Mouse (Mus musculus): Measurements from ENCODE around the gene Stard13. TPM values are rescaled to one million over a fixed set of nuclear protein-coding genes. Genes with fewer than 3 reads are reported as not detected.

Gene Stard13
- polyA plus RNA-seq, 1 experiment, result 5.0 TPM

DNA sequence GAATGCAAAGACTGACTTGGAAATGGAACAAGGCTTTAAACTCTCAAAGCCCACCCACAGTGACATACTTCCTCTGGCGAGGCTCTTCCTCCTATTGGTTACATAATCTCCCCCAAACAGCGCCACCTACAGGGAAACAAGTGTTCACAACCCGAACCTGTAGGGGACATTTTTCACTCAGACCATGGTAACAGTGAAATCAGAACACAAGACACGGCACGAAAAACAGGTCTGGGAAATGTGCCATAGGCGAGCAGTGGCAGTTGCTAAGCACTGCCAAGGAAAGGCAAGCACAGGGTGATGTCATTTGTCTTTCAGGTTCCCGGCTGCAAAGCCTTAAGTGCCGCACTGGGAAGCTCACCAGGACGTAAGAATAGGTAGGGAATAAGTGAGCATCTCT lies 82.1 kb downstream of the Stard13 start:
- WGBS, result 79% methylated on average over 9 of the region's 9 CpGs
- no peak for DNase-seq (ENCODE audit: low read depth, low spot score)

DNA sequence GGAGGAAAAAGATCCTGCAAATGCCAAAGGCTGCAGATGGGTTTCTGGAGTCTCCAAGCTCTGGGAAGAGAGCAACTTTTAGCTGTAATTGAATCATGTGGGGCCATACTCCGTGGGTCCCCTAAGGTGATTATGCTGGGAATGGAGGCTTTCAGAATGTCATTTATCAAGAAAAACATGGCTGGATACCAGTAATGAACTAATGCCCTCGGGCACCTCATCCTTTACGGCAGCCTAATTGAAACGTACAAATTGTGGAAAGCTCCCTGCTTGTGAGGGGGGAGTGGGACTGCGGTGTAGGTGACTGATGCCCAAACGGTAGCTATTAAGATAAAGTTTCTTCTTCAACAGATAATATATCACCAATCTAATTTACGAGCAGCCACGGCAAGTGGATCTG lies 84.1 kb downstream of the Stard13 start:
- no peak for DNase-seq (ENCODE audit: low read depth, low spot score)
- 78% methylated on average over 8 of the region's 8 CpGs for WGBS

DNA sequence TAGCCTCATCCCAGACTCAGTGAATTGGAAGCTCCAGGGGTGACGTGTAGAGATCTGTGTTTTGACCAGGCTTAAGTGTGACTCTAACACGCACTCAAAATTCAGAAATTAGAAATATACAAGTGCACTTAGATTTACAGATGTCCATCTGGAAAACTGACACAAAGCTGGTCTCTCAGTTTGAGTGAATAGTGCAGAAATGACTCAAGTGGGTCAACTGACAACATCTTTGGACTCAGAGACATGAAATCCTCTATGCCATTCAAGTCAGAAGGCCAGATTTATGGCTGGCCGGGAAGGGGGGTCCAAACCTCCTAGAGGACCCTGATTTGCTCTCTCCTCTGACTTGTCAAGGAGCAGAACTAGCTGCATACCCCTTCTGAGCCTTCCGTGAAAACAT lies 85.6 kb downstream of the Stard13 start:
- DNase-seq (ENCODE audit: low read depth, low spot score), result no peak
- WGBS, result 82% methylated on average over 4 of the region's 4 CpGs

DNA sequence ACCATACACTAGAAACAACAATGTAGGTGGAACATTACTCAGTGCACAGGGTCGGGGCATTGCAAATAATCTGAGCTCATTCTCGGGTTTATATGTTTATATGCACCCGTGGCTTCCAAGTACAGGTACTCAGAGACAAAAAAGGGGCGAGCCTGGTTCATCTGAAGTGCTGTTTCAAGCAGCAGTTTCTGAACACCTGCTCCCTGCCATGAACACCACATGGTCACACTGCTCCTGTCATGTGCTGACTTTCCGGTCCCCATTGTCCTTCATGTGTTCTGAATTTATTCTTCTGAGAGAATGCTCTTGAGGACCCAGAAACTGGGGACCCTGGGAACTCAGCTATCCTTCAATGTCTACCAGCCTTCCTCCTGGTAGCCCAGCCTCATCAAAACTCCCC lies 87.8 kb downstream of the Stard13 start:
- 54% methylated on average over 5 of the region's 5 CpGs for WGBS
- no peak for DNase-seq (ENCODE audit: low read depth, low spot score)

DNA sequence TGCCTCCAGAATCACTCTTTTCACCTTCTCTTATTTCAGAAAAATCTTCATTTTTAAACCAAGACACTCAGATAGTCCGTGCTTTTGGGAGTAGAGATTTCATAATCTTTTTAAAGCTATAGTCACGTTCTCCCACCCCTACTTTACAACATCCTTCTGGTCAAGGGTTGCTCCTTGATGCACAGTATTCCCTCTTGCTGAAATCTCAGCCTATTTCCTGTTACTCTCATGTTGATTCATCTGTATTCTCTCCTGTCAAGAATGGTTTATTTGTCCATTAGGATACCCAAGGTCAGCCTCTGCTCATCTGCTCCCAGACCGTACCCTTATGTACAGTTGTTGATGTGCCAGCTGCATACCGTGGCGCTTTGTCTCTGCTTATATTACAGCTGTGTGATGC lies 89.7 kb downstream of the Stard13 start:
- no peak for DNase-seq (ENCODE audit: low read depth, low spot score)
- WGBS, result 17% methylated on average over 5 of the region's 5 CpGs

DNA sequence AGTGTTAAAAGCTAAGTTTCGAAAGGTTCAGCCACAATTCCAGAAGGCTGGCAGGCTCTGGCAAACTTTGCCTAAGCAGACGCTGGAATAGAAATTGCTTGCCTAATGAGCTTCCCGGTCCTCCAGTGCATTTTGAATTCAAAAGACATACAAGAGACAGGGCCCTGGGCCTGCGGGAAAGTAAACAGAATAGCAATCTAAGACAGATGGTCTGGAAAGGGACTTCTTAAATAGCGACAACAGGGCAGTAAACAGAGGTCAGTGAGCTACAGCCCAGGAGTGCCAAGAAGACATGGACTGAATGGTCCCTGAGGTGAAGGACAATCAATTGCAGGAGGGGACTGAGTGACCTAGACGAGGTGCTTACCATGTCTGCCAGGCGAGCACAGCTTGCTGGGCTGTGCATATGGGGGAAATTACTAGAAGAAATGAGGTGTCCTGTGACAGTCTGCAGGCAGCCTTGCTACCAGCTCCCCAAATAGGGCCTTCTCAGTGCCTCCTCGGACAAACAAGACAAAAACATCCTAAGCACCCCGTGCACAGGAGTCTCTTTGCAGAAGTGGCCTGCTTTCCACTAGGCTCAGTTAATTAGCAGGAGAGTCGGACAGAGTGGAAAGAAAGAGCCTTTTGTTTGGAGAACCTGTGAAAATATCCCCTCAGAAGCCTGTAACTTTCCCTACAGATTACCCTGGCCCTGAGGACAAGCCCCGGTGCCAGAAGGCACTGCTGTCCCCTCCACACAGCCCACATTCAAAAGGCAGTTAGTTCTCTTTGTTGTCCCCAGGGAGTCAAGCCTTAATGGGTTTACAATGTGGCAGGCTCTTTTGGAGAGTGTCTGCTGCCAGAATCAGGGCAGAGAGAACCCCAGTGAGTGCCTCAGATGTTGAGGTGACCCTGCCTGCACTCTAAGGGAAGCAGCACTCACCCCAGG lies 90.7 kb downstream of the Stard13 start:
- no peak for DNase-seq (ENCODE audit: low read depth, low spot score)
- WGBS, result 18% methylated on average over 11 of the region's 11 CpGs

DNA sequence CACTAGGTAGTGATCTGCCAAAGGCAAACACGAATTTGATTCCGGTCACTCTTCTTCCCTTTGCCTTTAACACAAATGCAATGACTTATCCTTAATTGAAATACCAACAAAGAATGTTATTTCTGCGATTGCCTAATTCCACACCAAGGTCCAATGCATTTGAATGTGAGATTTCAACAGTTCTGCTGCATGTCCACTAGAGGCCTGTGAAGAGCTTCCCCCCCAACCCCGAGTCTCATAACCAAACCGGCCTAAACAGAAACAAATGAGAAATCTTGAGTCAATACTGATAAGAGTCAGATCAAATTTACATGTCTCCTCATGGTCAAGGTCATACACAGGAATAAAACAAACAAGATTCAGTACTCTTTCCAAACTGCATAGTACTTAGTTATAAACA lies 91.4 kb downstream of the Stard13 start:
- no peak for DNase-seq (ENCODE audit: low read depth, low spot score)
- 8% methylated on average over 5 of the region's 5 CpGs for WGBS

DNA sequence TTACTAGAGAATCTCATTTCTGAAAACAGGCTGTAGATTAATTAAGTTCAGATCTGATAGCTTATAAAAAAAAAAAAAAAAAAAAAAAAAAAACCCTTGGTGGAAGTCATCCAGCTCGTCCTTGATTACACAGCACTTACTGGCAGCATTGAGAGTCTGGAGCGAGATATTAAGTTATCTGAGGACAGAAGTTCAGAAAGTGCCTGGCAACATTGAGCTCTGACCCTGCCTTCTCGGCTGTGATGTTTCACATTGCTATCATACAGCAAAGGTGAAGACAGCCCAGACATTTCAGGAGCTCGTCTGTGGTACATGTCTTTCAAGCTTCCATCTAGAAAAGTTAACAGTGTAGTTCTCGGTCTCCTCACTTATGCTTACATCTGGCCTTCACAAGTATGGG lies 95.7 kb downstream of the Stard13 start:
- WGBS, result 59% methylated on average over 5 of the region's 5 CpGs
- DNase-seq (ENCODE audit: low read depth, low spot score), result no peak

DNA sequence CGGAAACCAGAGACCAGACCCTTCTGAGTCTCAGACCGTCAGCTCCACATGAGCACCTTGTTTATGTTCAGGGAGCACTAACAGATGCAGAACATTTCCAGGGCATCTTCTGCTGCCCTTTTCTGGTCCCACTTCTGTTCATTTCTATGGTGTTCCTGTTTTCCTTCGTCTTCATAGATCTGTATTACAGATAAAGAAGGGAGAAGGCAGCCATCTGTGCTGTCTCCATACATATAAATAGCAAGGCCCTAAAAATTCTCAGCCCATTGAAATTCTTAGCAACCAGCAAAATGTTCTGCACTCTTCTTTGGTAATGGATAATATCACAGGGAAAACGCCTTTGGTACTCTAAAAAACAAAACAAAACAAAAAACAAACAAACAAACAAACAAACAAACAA lies 96.3 kb downstream of the Stard13 start:
- DNase-seq (ENCODE audit: low read depth, low spot score), result no peak
- 89% methylated on average over 4 of the region's 4 CpGs for WGBS

DNA sequence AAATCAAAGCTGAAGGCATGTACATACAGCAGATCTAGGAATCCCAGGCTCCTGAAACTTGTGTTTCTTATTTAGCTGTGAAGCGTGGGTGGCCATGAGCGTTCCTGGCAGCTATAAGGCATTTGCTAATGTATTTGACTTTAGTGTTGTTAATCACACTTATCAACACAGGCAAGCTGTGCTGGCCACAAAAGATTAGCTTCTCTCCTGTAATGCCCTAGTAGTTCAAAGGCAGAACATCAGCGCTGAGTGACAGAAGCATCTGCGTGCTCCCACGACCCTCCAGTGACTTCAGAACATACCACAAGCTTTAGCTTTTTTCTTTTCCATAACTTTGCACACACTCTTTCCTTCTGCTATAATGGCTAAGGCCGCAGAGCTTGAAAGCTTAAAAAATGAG lies 97.7 kb downstream of the Stard13 start:
- WGBS, result 76% methylated on average over 6 of the region's 6 CpGs
- no peak for DNase-seq (ENCODE audit: low read depth, low spot score)

DNA sequence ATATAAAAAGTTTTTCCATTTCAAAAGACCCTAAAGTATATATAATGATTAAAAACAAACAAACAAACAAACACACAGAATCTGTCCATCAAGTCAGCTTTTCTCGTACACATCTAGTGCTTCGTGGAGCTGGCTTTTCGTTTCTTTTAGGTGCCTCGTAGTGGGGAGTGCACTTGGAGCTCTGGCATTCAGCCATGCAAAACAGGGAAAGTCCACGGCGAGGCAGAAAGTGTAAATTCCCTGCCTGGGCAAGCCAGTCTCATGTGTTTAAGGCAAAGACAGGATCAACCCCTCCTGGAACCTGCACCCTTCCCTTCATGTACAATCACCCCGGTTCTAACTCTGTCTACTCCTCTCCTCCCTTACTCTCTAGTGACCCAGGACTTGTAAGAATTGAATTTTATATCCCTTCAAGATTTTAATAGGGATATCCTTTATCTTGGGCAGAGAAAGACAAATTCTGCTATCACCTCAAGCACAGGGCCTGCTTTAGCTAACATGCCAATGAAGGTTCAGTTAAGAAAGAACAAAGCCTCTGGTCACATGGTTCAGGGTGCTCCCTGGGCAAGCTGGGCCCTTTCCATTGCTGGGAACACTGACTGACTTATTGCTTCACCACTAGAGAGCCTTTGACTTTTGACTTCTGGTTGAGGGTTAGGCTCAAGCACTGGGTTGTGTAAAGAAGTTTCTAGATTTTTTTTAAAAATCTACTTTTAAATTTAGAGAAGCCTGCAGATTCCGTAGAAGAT lies 98.4 kb downstream of the Stard13 start:
- no peak for DNase-seq (ENCODE audit: low read depth, low spot score)
- WGBS, result 31% methylated on average over 8 of the region's 8 CpGs

DNA sequence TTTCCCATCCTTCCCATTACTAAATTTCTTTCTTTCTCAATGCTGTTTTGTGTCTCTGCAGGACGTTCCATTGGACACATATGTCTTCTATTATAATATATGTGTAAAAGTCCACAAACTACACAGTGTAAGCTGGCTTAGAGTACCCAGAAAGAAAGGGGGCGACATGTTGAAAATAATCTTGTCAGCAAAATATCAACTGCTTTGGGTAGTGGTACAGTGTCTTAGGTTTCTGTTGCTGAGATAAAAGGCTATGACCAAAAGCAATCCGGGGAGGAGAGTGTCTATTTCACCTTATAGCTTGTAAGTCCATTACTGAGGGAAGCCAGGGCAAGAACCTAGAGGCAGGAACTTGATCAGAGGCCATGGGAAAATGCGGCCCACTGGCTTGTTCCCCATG lies 99.4 kb downstream of the Stard13 start:
- DNase-seq (ENCODE audit: low read depth, low spot score), result no peak
- WGBS, result 93% methylated on average over 4 of the region's 4 CpGs

DNA sequence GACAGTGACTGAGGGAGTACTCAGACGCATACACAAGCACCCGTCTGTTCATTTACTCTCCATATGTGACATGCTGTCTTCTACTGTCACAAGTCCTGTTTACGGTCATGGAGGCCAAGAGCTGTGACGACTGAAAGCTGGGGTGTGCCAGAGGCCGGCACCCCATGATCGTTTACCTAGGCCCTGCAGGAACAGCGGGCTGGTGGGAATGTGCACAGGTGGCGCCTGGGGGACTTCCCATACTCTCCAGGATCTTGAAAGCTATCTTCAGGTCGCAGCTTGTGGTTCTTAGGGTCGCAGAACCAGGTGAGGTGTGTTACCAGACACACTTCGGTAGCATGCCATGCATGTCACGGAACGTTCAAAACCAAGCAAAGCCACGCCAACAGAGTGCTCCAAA lies 99.9 kb downstream of the Stard13 start:
- WGBS, result 91% methylated on average over 14 of the region's 14 CpGs
- DNase-seq (ENCODE audit: low read depth, low spot score), result no peak

DNA sequence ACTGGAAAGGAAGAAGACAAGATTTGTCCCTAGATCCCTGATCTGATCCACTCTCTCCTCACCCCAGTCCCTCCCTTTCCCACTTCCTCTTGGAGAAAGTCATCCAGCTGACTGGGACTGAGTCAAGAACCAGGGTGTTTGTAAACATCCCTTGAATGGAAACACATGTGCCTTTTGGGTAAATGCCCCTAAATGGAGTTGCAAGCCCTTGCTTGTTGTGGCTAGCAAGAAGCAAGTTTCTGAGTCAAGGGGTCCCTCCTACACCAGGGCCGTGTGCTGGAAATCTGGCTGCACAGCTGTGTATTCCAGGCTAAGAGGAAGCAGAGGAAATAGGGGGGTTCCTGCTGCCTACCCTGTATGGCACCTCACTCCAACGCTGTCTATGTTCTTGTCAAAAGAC lies 103.9 kb downstream of the Stard13 start:
- DNase-seq (ENCODE audit: low read depth, low spot score), result no peak
- 74% methylated on average over 2 of the region's 2 CpGs for WGBS

DNA sequence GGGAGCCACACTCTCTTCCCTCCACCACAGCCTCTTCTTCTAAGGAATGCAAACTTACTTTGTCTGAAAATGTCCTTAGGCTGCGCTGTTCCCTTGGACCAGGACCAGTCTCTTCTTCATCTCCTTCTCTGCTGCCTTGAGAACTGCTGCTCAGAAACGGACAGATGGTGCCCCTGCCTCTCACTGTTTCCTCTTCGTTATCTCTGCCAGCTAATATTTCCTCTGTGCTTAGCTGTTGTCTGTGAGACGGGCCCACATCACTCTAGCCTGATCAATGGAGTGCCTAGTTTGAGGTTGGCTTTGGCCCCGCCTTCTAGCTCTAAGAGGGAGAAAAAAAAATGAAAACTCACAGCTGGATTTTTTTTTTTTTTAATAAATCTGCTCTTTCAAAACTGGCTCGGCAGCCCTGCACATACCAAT lies 106.3 kb downstream of the Stard13 start:
- DNase-seq (ENCODE audit: low read depth, low spot score), result no peak
- WGBS, result 52% methylated on average over 6 of the region's 6 CpGs

DNA sequence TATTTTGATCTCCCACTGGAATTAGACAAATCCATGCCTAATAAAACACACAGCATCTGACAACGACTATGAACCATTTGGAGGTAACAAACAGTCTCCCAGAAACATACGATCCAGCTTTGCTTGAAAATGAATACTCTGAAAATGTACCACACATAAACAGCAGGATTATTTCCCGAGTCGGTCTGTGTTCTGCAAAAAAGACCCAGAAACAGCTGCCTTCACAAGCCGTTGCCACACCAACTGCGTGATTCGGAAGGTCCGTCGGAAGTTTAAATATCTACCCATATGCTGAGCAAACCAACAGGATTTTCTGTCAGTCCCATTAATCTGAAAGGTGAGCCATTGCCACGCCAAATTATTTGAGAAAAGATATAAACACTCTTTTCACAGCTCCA lies 107.0 kb downstream of the Stard13 start:
- 63% methylated on average over 10 of the region's 10 CpGs for WGBS
- no peak for DNase-seq (ENCODE audit: low read depth, low spot score)

DNA sequence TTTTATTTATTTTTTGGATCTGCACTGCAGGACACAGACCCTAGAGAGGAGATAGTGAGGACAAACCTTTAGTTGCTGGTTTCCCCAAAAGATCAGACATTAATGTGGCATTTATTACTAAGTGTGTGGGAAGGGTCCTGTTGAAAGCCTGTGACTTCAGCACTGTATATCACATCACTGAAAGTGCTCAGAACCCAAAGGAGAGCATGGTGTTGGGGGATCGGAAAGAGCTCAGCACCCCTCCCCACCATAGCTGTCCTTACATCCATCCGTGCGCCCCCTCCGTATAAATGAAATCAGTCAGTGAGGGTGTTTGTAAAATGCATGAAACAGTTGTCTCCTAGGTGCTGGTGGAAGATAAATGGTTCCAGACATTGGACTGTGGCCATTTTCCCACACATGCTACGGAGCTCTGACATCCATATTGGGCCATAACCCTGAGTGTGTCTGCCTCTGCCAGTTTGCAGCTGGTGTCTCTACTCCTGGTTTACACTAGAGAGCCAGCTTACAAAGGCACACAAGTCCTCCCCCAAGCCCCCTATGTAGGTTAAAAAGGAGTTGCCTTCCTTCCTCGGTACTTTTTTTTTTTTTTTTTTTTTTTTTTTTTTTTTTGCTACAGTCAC lies 107.5 kb downstream of the Stard13 start:
- no peak for DNase-seq (ENCODE audit: low read depth, low spot score)
- WGBS, result 67% methylated on average over 6 of the region's 6 CpGs

DNA sequence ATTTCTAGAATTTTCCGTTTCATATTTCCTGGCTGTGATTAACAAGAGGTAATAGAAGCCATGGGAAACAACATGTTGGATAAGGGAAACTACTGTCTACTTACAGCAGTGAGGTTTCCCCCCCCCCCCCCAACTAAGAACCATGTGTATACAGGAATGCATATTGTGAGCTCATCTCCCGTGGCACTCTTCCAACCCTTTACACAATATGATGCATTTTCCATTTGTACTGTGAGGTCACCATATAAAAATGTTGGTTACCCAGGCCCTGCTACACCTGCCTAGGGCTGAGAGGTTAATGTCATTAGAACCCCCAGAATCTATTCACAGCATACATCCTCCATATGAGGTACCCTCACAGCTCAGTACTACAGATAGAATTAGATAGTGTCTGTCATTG lies 115.8 kb downstream of the Stard13 start:
- 72% methylated on average over 2 of the region's 2 CpGs for WGBS
- DNase-seq (ENCODE audit: low read depth, low spot score), result no peak

DNA sequence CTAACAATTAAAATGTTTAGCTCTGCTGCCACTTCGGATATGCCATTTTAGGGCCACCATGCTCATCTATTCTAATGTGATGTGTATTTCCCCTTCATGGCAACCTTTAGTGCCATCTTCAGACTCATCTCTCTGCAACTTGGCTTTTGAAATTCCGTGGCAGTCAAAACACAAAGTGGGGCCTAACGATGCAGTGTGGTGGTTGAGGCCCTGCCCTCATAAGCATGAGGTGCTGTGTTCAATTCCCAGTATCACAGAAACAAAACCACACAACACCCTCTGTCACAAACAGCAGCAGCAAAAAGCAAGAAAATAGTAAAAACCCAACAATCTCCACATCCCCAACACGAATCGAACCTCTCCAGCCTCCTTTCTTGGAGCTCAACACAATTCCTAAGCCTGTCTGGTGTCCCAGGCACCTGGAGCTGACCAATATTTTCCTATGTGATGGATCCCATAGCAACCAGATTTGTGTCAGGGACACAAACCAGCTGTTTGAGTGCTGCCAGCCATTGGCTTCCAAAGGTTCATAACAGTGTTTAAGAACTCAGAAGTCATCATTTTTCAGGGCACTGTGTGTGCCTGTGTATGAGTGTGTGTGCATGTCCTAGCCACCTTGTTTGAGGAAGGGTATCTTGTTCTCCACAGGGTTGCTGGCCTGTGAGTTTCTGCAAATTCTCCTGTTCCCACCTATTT lies 117.3 kb downstream of the Stard13 start:
- DNase-seq (ENCODE audit: low read depth, low spot score), result no peak
- 75% methylated on average over 5 of the region's 5 CpGs for WGBS

DNA sequence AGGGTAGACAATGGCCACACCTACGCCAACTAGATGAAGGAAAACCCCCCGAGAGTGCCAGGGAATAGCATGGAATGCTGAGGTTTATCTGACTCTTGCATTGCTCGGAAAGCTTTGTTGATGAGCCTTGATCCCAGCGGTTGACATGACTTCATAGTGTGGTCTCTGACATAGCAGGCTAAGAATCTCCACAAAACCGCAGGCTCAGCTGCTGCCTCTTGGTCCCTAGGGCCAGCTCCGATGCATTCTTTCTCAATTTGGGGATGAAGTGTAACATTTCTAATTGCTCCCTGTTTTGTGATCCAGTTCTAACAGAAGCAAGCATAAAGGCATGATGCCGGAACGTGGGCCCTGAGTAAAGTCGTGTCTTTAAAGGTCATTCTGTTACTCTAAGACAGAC lies 120.9 kb downstream of the Stard13 start:
- WGBS, result 74% methylated on average over 9 of the region's 9 CpGs
- no peak for DNase-seq (ENCODE audit: low read depth, low spot score)

All from large intestine, adult 2 months (tissue).